8 mouse cellular contexts compared by ENCODE assay signal in genomic region chr4:126677054-126678003, GRCm38 (mm10). TPM values are rescaled to one million over a fixed set of nuclear protein-coding genes. Genes with fewer than 3 reads are reported as not detected.
DNase-seq lines count a peak whose midpoint lies in the region; ATAC-seq and TF ChIP-seq lines count a peak whose summit lies in the region.

Gene Psmb2 (plus strand): TSS chr4:126677630.

- H3K27me3 ChIP-seq in MEL (ENCODE audit: control insufficient read depth in 1 of 2, insufficient read depth in 2 of 2, low read length in 2 of 2): no peaks in the 10 kb centered on the region; a peak in 1 of 4 replicates
- H3K27me3 ChIP-seq in cerebellum, adult 2 months (ENCODE audit: control insufficient read depth, insufficient read depth, low read length): no peaks in the 10 kb centered on the region
- H3K27me3 ChIP-seq in forebrain, postnatal 0 days (ENCODE audit: insufficient read depth, low read length): no peaks in the 10 kb centered on the region
- H3K27me3 ChIP-seq in lung, embryonic 15.5 days: no peaks in the 10 kb centered on the region

- peak; percentile 60 to 92 for TF ChIP-seq POLR2A in MEL (IDR thresholded peaks at IDR 0.05; ENCODE audit: control insufficient read depth in 1 of 2, insufficient read depth in 1 of 2, low read depth in 1 of 2, low read length in 2 of 2, poor library complexity in 1 of 2)
- peak; percentile 95 for TF ChIP-seq POLR2A in cerebellum, adult 2 months (IDR thresholded peaks at IDR 0.05; ENCODE audit: borderline replicate concordance, insufficient read depth, low read length)

- no peaks in the 10 kb centered on the region for H3K9me3 ChIP-seq in MEL (replicated peaks; ENCODE audit: insufficient read depth, low read length)
- no peaks in the 10 kb centered on the region for H3K9me3 ChIP-seq in forebrain, postnatal 0 days (ENCODE audit: low read length)
- no peaks in the 10 kb centered on the region for H3K9me3 ChIP-seq in lung, embryonic 15.5 days

- peak within 1 kb of the TSS; percentile 96 for H3K9ac ChIP-seq in MEL (ENCODE audit: control insufficient read depth, low read depth, low read length, poor library complexity, severe bottlenecking)
- H3K9ac ChIP-seq in forebrain, postnatal 0 days: peak within 1 kb of the TSS; percentile 96
- peak within 1 kb of the TSS; percentile 99 for H3K9ac ChIP-seq in lung, embryonic 15.5 days

- peak; percentile 99 for DNase-seq in MEL (ENCODE audit: low read depth, low spot score)
- peak; percentile 98 to 99 for DNase-seq in cerebellum, adult 2 months
- peak; percentile 99 for DNase-seq in forebrain, postnatal 0 days
- DNase-seq in heart, postnatal 4 days: peak; percentile 99
- peak; percentile 94 to 98 for DNase-seq in layer of hippocampus, adult 8-10 months (ENCODE audit: low spot score in 2 of 2)
- DNase-seq in ovary, adult 18-20 months (ENCODE audit: low spot score): peak; percentile 94
- DNase-seq in thymus, postnatal 0 days (ENCODE audit: low spot score): peak; percentile 99

- H3K27ac ChIP-seq in MEL (ENCODE audit: control insufficient read depth, low read depth, low read length): peak within 1 kb of the TSS; percentile 70
- H3K27ac ChIP-seq in cerebellum, adult 2 months (ENCODE audit: insufficient read depth, low read length): peak within 1 kb of the TSS; percentile 12; the same call in 1 of the 2 replicates
- peak within 1 kb of the TSS; percentile 70; the same call in 1 of the 2 replicates for H3K27ac ChIP-seq in forebrain, postnatal 0 days (ENCODE audit: low read depth, low read length)
- H3K27ac ChIP-seq in lung, embryonic 15.5 days: peak within 1 kb of the TSS; percentile 72

- peaks cover 0 to 26% of the 10 kb centered on the region in 2 experiments; a peak in 2 of 4 replicates for H3K36me3 ChIP-seq in MEL (ENCODE audit: control insufficient read depth in 1 of 2, insufficient read depth in 2 of 2, low read length in 2 of 2)
- no peaks in the 10 kb centered on the region for H3K36me3 ChIP-seq in forebrain, postnatal 0 days (ENCODE audit: insufficient read depth)
- no peaks in the 10 kb centered on the region for H3K36me3 ChIP-seq in lung, embryonic 15.5 days

- TF ChIP-seq CTCF in MEL (IDR thresholded peaks at IDR 0.05 in 2 of 3, conservative IDR thresholded peaks at IDR 0.05 in 1 of 3; ENCODE audit: control insufficient read depth in 1 of 3, insufficient read depth in 1 of 3, low read depth in 2 of 3, low read length in 3 of 3, poor library complexity in 1 of 3, severe bottlenecking in 1 of 3): no peak
- TF ChIP-seq CTCF in cerebellum, adult 2 months (IDR thresholded peaks at IDR 0.05; ENCODE audit: borderline replicate concordance, insufficient read depth, low read depth, low read length): no peak
- TF ChIP-seq CTCF in forebrain, postnatal 0 days (IDR thresholded peaks at IDR 0.05; ENCODE audit: low read depth): no peak

- H3K4me2 ChIP-seq in forebrain, postnatal 0 days (ENCODE audit: low read depth): peak within 1 kb of the TSS; percentile 85
- peak within 1 kb of the TSS; percentile 90 for H3K4me2 ChIP-seq in lung, embryonic 15.5 days

- 3% methylated on average over 48 of the region's 48 CpGs for WGBS in cerebellum, adult 2 months
- WGBS in forebrain, postnatal 0 days: 3% methylated on average over 48 of the region's 48 CpGs
- WGBS in lung, embryonic 15.5 days: 2% methylated on average over 48 of the region's 48 CpGs

- H3K4me3 ChIP-seq in MEL (ENCODE audit: control insufficient read depth in 1 of 2, insufficient read depth in 1 of 2, low read depth in 2 of 2, low read length in 2 of 2): peak within 1 kb of the TSS; percentile 62 to 96
- H3K4me3 ChIP-seq in cerebellum, adult 2 months (replicated peaks; ENCODE audit: insufficient read depth, low read depth, low read length): peak within 1 kb of the TSS; percentile 77
- H3K4me3 ChIP-seq in forebrain, postnatal 0 days (ENCODE audit: low read depth, low read length): peak within 1 kb of the TSS; percentile 93
- H3K4me3 ChIP-seq in lung, embryonic 15.5 days: peak within 1 kb of the TSS; percentile 100

- peaks cover 36% of the 10 kb centered on the region for H3K79me2 ChIP-seq in MEL (ENCODE audit: control insufficient read depth, insufficient read depth, low read length, poor library complexity)

- peak; percentile 99 for ATAC-seq in forebrain, postnatal 0 days
- ATAC-seq in lung, embryonic 15.5 days (ENCODE audit: borderline replicate concordance, extremely low read depth, low FRiP score, low TSS enrichment): peak; percentile 98

- H3K4me1 ChIP-seq in MEL (ENCODE audit: control insufficient read depth in 1 of 2, insufficient read depth in 2 of 2, low read length in 2 of 2): peaks cover 2 to 19% of the 10 kb centered on the region in 2 experiments; a peak in 2 of 4 replicates
- peaks cover 2% of the 10 kb centered on the region for H3K4me1 ChIP-seq in cerebellum, adult 2 months (ENCODE audit: control insufficient read depth, insufficient read depth, low read length)
- H3K4me1 ChIP-seq in forebrain, postnatal 0 days (ENCODE audit: insufficient read depth): no peaks in the 10 kb centered on the region
- H3K4me1 ChIP-seq in lung, embryonic 15.5 days: peaks cover 10% of the 10 kb centered on the region; the same call in 1 of the 2 replicates

- 0 out of 4 replicates have a peak, but pooled peaks of 1 of the 2 experiments have one; percentile 26 for TF ChIP-seq EP300 in MEL (IDR thresholded peaks at IDR 0.05; ENCODE audit: low read depth in 1 of 2, low read length in 2 of 2)

- TF ChIP-seq RAD21 in MEL (IDR thresholded peaks at IDR 0.05; ENCODE audit: low read depth, low read length): no peak

TF ChIP-seq in MEL, 35 proteins besides CTCF, POLR2A, EP300 and RAD21:
- TF ChIP-seq USF2 (IDR thresholded peaks at IDR 0.05; ENCODE audit: borderline replicate concordance in 1 of 2, insufficient read depth in 1 of 2, low read depth in 1 of 2, low read length in 2 of 2) (no peak), TCF12 (IDR thresholded peaks at IDR 0.05; ENCODE audit: low read depth, low read length) (peak; percentile 61; the same call in 1 of the 2 replicates), RCOR1 (IDR thresholded peaks at IDR 0.05; ENCODE audit: low read depth, low read length) (peak; percentile 94), POLR2AphosphoS5 (IDR thresholded peaks at IDR 0.05; ENCODE audit: borderline replicate concordance, low read depth, low read length) (peak; percentile 76; the same call in 1 of the 2 replicates), CHD2 (IDR thresholded peaks at IDR 0.05; ENCODE audit: low read length) (peak; percentile 100), POLR2AphosphoS2 (IDR thresholded peaks at IDR 0.05; ENCODE audit: low read length) (peak; percentile 90), CHD1 (IDR thresholded peaks at IDR 0.05; ENCODE audit: low read depth, low read length) (no peak), UBTF (IDR thresholded peaks at IDR 0.05; ENCODE audit: borderline replicate concordance, insufficient read depth, low read depth, low read length) (0 out of 2 replicates have a peak, but pooled peaks have one; percentile 73), NRF1 (IDR thresholded peaks at IDR 0.05; ENCODE audit: insufficient read depth, low read depth, low read length, poor library complexity, severe bottlenecking) (no peak), HCFC1 (IDR thresholded peaks at IDR 0.05; ENCODE audit: low read depth, low read length) (peak; percentile 95), MYC (IDR thresholded peaks at IDR 0.05; ENCODE audit: low read depth, low read length) (peak; percentile 89), TBP (IDR thresholded peaks at IDR 0.05; ENCODE audit: low read depth, low read length) (peak; percentile 90), ELF1 (IDR thresholded peaks at IDR 0.05; ENCODE audit: low read depth, low read length) (peak; percentile 78; the same call in 1 of the 2 replicates), BHLHE40 (IDR thresholded peaks at IDR 0.05; ENCODE audit: borderline replicate concordance, low read depth, low read length) (peak; percentile 80; the same call in 1 of the 2 replicates), MAX (IDR thresholded peaks at IDR 0.05; ENCODE audit: low read length) (peak; percentile 93), NELFE (IDR thresholded peaks at IDR 0.05; ENCODE audit: low read depth, low read length) (peak; percentile 89), ETS1 (IDR thresholded peaks at IDR 0.05; ENCODE audit: low read depth, low read length) (peak; percentile 71; the same call in 1 of the 2 replicates), ZMIZ1 (IDR thresholded peaks at IDR 0.05; ENCODE audit: low read depth, low read length) (no peak), SMC3 (IDR thresholded peaks at IDR 0.05; ENCODE audit: low read depth, low read length) (no peak), GATA1 (IDR thresholded peaks at IDR 0.05; ENCODE audit: low read depth, low read length) (peak; percentile 89), USF1 (IDR thresholded peaks at IDR 0.05; ENCODE audit: low read depth, low read length) (no peak), SIN3A (IDR thresholded peaks at IDR 0.05; ENCODE audit: low read length) (peak; percentile 94), MXI1 (IDR thresholded peaks at IDR 0.05; ENCODE audit: low read depth, low read length) (peak; percentile 98)

RNA-seq across cellular contexts. Expression of gene Psmb2, which starts in this region (rescaled TPM):
- 201 and 224 TPM in 2 replicates for total RNA-seq in MEL (2012; rRNA removed)
- polyA plus RNA-seq in MEL (2012; ENCODE audit: insufficient read depth in 1 of 2, insufficient read length in 2 of 2, low read depth in 1 of 2, low replicate concordance in 2 of 2, missing spikeins in 1 of 2): 100 to 1,000 TPM in 1 of 2 experiments, not detected in 1; 433 TPM
- polyA plus RNA-seq in cerebellum, adult 2 months (2012; rRNA removed): 170 and 173 TPM in 2 replicates
- 185 and 187 TPM in 2 replicates for total RNA-seq in forebrain, postnatal 0 days (2014; rRNA removed)
- polyA plus RNA-seq in forebrain, postnatal 0 days (2015; fragmentation: Nextera tagmentation; extraction: Ambion mirVana): 497 and 510 TPM in 2 replicates
- total RNA-seq in heart, postnatal 4 days (2021): 100 to 1,000 TPM; 161 to 162 TPM
- 100 to 1,000 TPM in 3 of 4 experiments, 10 to 100 TPM in 1; 97.0 to 117 (median 111) TPM for total RNA-seq in layer of hippocampus, adult 8-10 months (2022)
- 487 and 509 TPM in 2 replicates for polyA plus RNA-seq in lung, embryonic 15.5 days (2015; fragmentation: Nextera tagmentation; extraction: Ambion mirVana)
- 566 and 594 TPM in 2 replicates for polyA plus RNA-seq in thymus, postnatal 0 days (2015; fragmentation: Nextera tagmentation; extraction: Ambion mirVana)

Comparison
In these comparisons a context has a peak if more than half of its experiments do, and no peak if none do; other contexts are left out.
1. Peak in every context shown above with its lines: DNase-seq, ATAC-seq, H3K4me3 ChIP-seq and H3K27ac ChIP-seq.
2. H3K27ac ChIP-seq: peak in every context shown above with its lines; median percentile 72 in lung, embryonic 15.5 days; 70 in MEL; 70 in forebrain, postnatal 0 days; 12 in cerebellum, adult 2 months.